Mouse (Mus musculus): ENCODE data around the gene Smyd2. TPM values are rescaled to one million over a fixed set of nuclear protein-coding genes. Genes with fewer than 3 reads are reported as not detected.
A peak's percentile ranks its signal among the peaks of the same experiment; 100 is the strongest.

The Smyd2 gene
- polyA plus RNA-seq, 1 experiment from 2014 or later = 80.7 TPM

DNA sequence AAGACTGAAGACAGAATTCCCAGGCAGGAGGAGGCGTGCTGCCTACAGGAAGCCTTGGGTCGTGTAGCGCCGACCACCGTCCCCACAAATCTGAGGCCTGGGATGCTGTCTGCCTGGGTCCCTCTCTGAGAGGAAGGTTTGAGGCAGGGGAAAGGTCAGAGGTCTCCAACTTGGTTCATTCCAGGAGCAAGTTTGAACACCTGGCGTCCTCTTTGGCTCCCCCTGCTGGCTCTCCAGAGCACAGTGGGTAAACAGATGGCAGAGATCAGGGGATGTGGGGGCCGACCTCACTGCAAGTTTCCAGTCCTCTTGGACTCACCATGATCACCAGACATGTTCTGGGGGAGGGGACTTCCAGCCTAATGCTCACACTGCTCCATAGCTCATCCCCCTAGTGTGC lies 39.3 kb downstream of the Smyd2 start:
- ATAC-seq = no peak
- Histone ChIP-seq H3K27me3 (replicated peaks; ENCODE audit: control insufficient read depth, insufficient read depth, low read length) (no peaks in the 10 kb centered on the region), H3K9me3 (ENCODE audit: control insufficient read depth, low read length) (no peaks in the 10 kb centered on the region), H3K9ac (replicated peaks; ENCODE audit: low read depth, low read length) (no peak overlapping the region), H3K4me3 (replicated peaks; ENCODE audit: low read length) (no peak overlapping the region), H3K36me3 (ENCODE audit: control insufficient read depth, insufficient read depth) (no peaks in the 10 kb centered on the region), H3K4me2 (ENCODE audit: low read length) (no peak overlapping the region), H3K4me1 (replicated peaks; ENCODE audit: control insufficient read depth, insufficient read depth, low read length) (no peaks in the 10 kb centered on the region), H3K27ac (ENCODE audit: low read length) (no peak overlapping the region)
- 56% methylated on average over 7 of the region's 7 CpGs for WGBS

DNA sequence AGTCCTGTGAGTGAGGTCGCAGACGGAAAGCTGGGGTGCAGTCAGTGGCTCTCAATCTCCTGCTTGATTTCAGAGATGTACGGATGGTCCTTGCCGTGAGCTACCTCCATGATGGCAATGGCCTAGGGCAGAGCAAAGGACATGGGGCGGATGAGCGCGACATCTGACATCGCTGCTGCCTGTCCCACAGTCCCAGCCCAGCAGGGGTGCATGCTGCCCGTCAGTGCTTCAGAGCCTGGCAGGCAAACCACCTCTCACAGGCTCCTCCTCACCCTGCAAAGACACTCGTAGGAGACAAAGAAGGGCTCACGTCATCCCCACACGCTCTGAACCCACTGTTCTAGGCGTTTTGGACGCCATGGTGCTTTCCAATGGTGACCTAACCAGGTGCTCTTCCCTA lies 41.4 kb downstream of the Smyd2 start:
- no peak for ATAC-seq

DNA sequence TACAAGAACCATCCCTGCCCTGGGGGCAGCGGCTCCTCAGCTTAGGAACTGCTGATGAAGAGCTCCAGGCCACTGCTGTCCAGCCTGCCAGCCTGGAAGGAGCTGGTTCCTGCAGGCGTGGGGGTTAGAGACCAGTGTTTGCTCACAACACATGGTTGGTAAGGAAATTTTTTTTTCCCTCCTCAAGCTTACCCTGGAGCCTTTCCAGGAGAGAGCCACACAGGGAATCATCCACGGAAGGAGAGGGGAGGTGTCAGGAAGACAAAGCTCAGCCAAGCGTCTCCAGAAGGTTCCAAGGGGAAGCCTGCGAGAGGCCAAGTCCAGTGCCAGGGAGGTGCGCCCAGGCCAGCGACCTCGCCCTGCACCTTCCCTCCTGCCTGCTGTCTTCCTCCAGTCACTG lies 42.2 kb downstream of the Smyd2 start:
- no peak overlapping the region for H3K27ac ChIP-seq (ENCODE audit: low read length)
- H3K9me3 ChIP-seq (ENCODE audit: control insufficient read depth, low read length) = no peaks in the 10 kb centered on the region
- H3K36me3 ChIP-seq (ENCODE audit: control insufficient read depth, insufficient read depth) = no peaks in the 10 kb centered on the region
- H3K4me2 ChIP-seq (ENCODE audit: low read length) = no peak overlapping the region
- no peak overlapping the region for H3K9ac ChIP-seq (replicated peaks; ENCODE audit: low read depth, low read length)
- WGBS = 73% methylated on average over 8 of the region's 8 CpGs
- no peaks in the 10 kb centered on the region for H3K4me1 ChIP-seq (replicated peaks; ENCODE audit: control insufficient read depth, insufficient read depth, low read length)
- no peak overlapping the region for H3K4me3 ChIP-seq (replicated peaks; ENCODE audit: low read length)
- no peak for ATAC-seq
- H3K27me3 ChIP-seq (replicated peaks; ENCODE audit: control insufficient read depth, insufficient read depth, low read length) = no peaks in the 10 kb centered on the region

More for the DNA sequence above, 41.4 kb downstream of the Smyd2 start:
- H3K9ac ChIP-seq (replicated peaks; ENCODE audit: low read depth, low read length) = no peak overlapping the region
- H3K27ac ChIP-seq (ENCODE audit: low read length) = no peak overlapping the region
- no peaks in the 10 kb centered on the region for H3K4me1 ChIP-seq (replicated peaks; ENCODE audit: control insufficient read depth, insufficient read depth, low read length)
- H3K9me3 ChIP-seq (ENCODE audit: control insufficient read depth, low read length) = no peaks in the 10 kb centered on the region
- H3K4me3 ChIP-seq (replicated peaks; ENCODE audit: low read length) = no peak overlapping the region
- no peaks in the 10 kb centered on the region for H3K36me3 ChIP-seq (ENCODE audit: control insufficient read depth, insufficient read depth)
- WGBS = 72% methylated on average over 14 of the region's 14 CpGs
- H3K27me3 ChIP-seq (replicated peaks; ENCODE audit: control insufficient read depth, insufficient read depth, low read length) = no peaks in the 10 kb centered on the region
- no peak overlapping the region for H3K4me2 ChIP-seq (ENCODE audit: low read length)

GRCm38 (mm10) chr1:189879212-189879611 lies 43.0 kb downstream of the Smyd2 start:
- H3K27ac ChIP-seq (ENCODE audit: low read length) = no peak overlapping the region
- no peak overlapping the region for H3K4me3 ChIP-seq (replicated peaks; ENCODE audit: low read length)
- no peaks in the 10 kb centered on the region for H3K27me3 ChIP-seq (replicated peaks; ENCODE audit: control insufficient read depth, insufficient read depth, low read length)
- H3K9ac ChIP-seq (replicated peaks; ENCODE audit: low read depth, low read length) = no peak overlapping the region
- H3K4me1 ChIP-seq (replicated peaks; ENCODE audit: control insufficient read depth, insufficient read depth, low read length) = no peaks in the 10 kb centered on the region
- no peak overlapping the region for H3K4me2 ChIP-seq (ENCODE audit: low read length)
- H3K9me3 ChIP-seq (ENCODE audit: control insufficient read depth, low read length) = no peaks in the 10 kb centered on the region
- no peaks in the 10 kb centered on the region for H3K36me3 ChIP-seq (ENCODE audit: control insufficient read depth, insufficient read depth)
- ATAC-seq = peak; percentile 47; the same call in 1 of the 2 replicates
- WGBS = 71% methylated on average over 2 of the region's 2 CpGs

DNA sequence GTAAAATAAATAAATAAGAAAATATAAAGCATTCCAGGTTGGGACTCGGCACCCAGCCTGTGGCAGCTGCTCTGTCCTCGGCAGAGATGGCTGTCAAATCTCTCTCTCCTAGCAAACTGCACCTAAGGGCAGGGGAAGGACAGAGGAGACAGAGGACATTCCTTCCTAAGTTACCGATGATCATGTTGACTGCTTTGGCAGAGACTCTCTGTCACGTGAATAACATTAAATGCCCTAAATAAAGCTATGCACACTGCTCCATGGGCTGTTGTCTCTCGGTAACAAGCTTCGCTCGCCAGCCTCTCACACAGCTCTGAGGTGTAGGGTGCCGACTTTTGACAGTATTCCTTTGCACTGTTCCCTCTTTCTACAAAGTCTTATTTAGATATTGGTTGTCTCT lies 46.0 kb downstream of the Smyd2 start:
- Histone ChIP-seq H3K27ac (ENCODE audit: low read length) (no peak overlapping the region), H3K9ac (replicated peaks; ENCODE audit: low read depth, low read length) (no peak overlapping the region), H3K4me3 (replicated peaks; ENCODE audit: low read length) (no peak overlapping the region), H3K36me3 (ENCODE audit: control insufficient read depth, insufficient read depth) (no peaks in the 10 kb centered on the region), H3K4me2 (ENCODE audit: low read length) (no peak overlapping the region), H3K9me3 (ENCODE audit: control insufficient read depth, low read length) (no peaks in the 10 kb centered on the region), H3K27me3 (replicated peaks; ENCODE audit: control insufficient read depth, insufficient read depth, low read length) (no peaks in the 10 kb centered on the region), H3K4me1 (replicated peaks; ENCODE audit: control insufficient read depth, insufficient read depth, low read length) (no peaks in the 10 kb centered on the region)
- ATAC-seq = no peak
- 86% methylated on average over 8 of the region's 8 CpGs for WGBS

DNA sequence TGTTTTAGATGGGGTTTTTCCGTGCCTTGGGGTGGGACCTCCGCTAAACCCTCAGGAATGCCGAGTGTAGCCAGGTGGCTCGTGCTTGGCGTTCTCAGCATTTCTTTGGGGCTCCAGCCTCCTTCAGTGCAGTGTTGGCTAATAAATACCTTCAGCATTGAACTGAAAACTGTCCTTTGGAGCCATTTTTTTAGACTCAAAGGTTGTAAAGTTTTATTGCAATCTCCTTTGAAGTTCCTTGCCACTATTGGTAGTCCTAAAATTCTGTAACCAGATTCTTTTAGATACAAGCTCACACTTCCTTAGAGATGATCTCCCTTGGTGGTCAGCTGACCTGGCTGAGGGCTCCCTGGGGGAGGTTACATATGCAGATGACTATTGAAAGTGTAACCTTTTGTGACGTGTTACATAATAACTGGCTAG lies 46.7 kb downstream of the Smyd2 start:
- H3K9me3 ChIP-seq (ENCODE audit: control insufficient read depth, low read length) = no peaks in the 10 kb centered on the region
- WGBS = 47% methylated on average over 6 of the region's 6 CpGs
- no peak overlapping the region for H3K4me2 ChIP-seq (ENCODE audit: low read length)
- H3K27ac ChIP-seq (ENCODE audit: low read length) = no peak overlapping the region
- H3K27me3 ChIP-seq (replicated peaks; ENCODE audit: control insufficient read depth, insufficient read depth, low read length) = no peaks in the 10 kb centered on the region
- ATAC-seq = no peak
- H3K9ac ChIP-seq (replicated peaks; ENCODE audit: low read depth, low read length) = no peak overlapping the region
- no peak overlapping the region for H3K4me3 ChIP-seq (replicated peaks; ENCODE audit: low read length)
- no peaks in the 10 kb centered on the region for H3K4me1 ChIP-seq (replicated peaks; ENCODE audit: control insufficient read depth, insufficient read depth, low read length)
- no peaks in the 10 kb centered on the region for H3K36me3 ChIP-seq (ENCODE audit: control insufficient read depth, insufficient read depth)

- H3K9me3 ChIP-seq (ENCODE audit: control insufficient read depth, low read length) = no peaks in the 10 kb centered on the region
- no peak overlapping the region for H3K9ac ChIP-seq (replicated peaks; ENCODE audit: low read depth, low read length)
- H3K4me1 ChIP-seq (replicated peaks; ENCODE audit: control insufficient read depth, insufficient read depth, low read length) = no peaks in the 10 kb centered on the region
- no peaks in the 10 kb centered on the region for H3K27me3 ChIP-seq (replicated peaks; ENCODE audit: control insufficient read depth, insufficient read depth, low read length)
- no peak overlapping the region for H3K27ac ChIP-seq (ENCODE audit: low read length)
- H3K4me3 ChIP-seq (replicated peaks; ENCODE audit: low read length) = no peak overlapping the region
- H3K4me2 ChIP-seq (ENCODE audit: low read length) = no peak overlapping the region
- no peak for ATAC-seq
- 89% methylated on average over 8 of the region's 8 CpGs for WGBS
- H3K36me3 ChIP-seq (ENCODE audit: control insufficient read depth, insufficient read depth) = no peaks in the 10 kb centered on the region
These were observed 48.6 kb downstream of the Smyd2 start for GRCm38 (mm10) chr1:189873591-189873990.

DNA sequence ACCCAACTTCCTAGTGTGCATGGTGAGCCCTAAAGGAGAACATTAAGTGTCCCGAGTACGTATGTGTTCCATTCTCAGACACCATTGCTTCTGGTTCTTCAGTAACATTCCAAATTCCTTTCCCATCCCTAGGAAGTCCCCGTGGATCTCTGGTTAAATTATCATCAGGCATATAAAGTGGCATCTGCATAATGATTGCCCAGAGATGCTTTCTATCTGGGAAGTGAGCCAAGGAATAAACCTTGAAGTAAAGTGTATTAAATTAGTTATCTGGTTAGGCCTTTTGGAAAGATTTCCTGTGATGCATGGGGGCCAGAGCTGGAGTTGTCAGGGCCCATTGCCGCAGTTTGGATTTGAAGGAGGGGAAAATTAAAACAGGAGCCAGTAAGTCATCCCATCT lies 50.1 kb downstream of the Smyd2 start:
- Histone ChIP-seq H3K9me3 (ENCODE audit: control insufficient read depth, low read length) (no peaks in the 10 kb centered on the region), H3K4me2 (ENCODE audit: low read length) (no peak overlapping the region), H3K4me1 (replicated peaks; ENCODE audit: control insufficient read depth, insufficient read depth, low read length) (no peaks in the 10 kb centered on the region), H3K4me3 (replicated peaks; ENCODE audit: low read length) (no peak overlapping the region), H3K36me3 (ENCODE audit: control insufficient read depth, insufficient read depth) (no peaks in the 10 kb centered on the region), H3K9ac (replicated peaks; ENCODE audit: low read depth, low read length) (no peak overlapping the region), H3K27ac (ENCODE audit: low read length) (no peak overlapping the region), H3K27me3 (replicated peaks; ENCODE audit: control insufficient read depth, insufficient read depth, low read length) (no peaks in the 10 kb centered on the region)
- ATAC-seq = no peak
- WGBS = 69% methylated on average over 4 of the region's 4 CpGs

DNA sequence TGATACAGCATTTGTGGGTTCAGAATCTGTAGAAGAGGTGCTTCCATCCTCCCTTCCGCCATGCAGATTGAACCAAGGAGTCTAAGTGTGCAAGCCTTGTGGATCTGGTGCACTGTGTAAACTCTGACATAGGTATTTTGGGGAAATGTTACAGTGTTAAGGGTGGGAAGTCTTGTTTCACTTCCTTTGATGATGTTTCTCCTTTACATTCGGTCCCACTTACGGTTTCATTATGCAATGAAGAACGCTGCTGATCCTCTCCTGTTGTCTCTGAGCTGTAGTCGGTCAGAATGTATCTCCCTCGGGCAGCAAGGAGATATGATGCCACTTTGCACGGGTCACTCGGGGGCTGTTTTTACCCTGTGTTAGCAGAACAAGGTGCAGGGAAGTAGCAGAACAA lies 50.5 kb downstream of the Smyd2 start:
- 92% methylated on average over 8 of the region's 8 CpGs for WGBS
- Histone ChIP-seq H3K4me2 (ENCODE audit: low read length) (no peak overlapping the region), H3K36me3 (ENCODE audit: control insufficient read depth, insufficient read depth) (no peaks in the 10 kb centered on the region), H3K27ac (ENCODE audit: low read length) (no peak overlapping the region), H3K4me1 (replicated peaks; ENCODE audit: control insufficient read depth, insufficient read depth, low read length) (no peaks in the 10 kb centered on the region), H3K9ac (replicated peaks; ENCODE audit: low read depth, low read length) (no peak overlapping the region), H3K4me3 (replicated peaks; ENCODE audit: low read length) (no peak overlapping the region), H3K9me3 (ENCODE audit: control insufficient read depth, low read length) (no peaks in the 10 kb centered on the region), H3K27me3 (replicated peaks; ENCODE audit: control insufficient read depth, insufficient read depth, low read length) (no peaks in the 10 kb centered on the region)
- no peak for ATAC-seq

- no peaks in the 10 kb centered on the region for H3K36me3 ChIP-seq (ENCODE audit: control insufficient read depth, insufficient read depth)
- H3K4me2 ChIP-seq (ENCODE audit: low read length) = no peak overlapping the region
- no peak overlapping the region for H3K4me3 ChIP-seq (replicated peaks; ENCODE audit: low read length)
- H3K27ac ChIP-seq (ENCODE audit: low read length) = no peak overlapping the region
- 82% methylated on average over 8 of the region's 8 CpGs for WGBS
- no peak overlapping the region for H3K9ac ChIP-seq (replicated peaks; ENCODE audit: low read depth, low read length)
- ATAC-seq = no peak
- 0 out of 2 replicates have a peak, but pooled peaks cover under 1% of the 10 kb centered on the region for H3K4me1 ChIP-seq (replicated peaks; ENCODE audit: control insufficient read depth, insufficient read depth, low read length)
- H3K9me3 ChIP-seq (ENCODE audit: control insufficient read depth, low read length) = no peaks in the 10 kb centered on the region
- H3K27me3 ChIP-seq (replicated peaks; ENCODE audit: control insufficient read depth, insufficient read depth, low read length) = no peaks in the 10 kb centered on the region
These were observed 51.6 kb downstream of the Smyd2 start for GRCm38 (mm10) chr1:189870539-189870938.

Measured in forebrain, embryonic 16.5 days (tissue).